Mouse (Mus musculus) MEL (cell line): ENCODE measurements around the gene Il10ra. TPM values are rescaled to one million over a fixed set of nuclear protein-coding genes. Genes with fewer than 3 reads are reported as not detected.

Experiments
- DNase-seq: peaks from one replicate; pipeline ENCODE4 v3.0.0; 2011; ENCODE audit warnings: low read depth, low spot score
- H3K27ac ChIP-seq: 2 replicates; pipeline ENCODE4 v1.5.1; 2012; ENCODE audit warnings: low read depth, mild to moderate bottlenecking, control low read depth, low read length, moderate library complexity; ENCODE audit not compliant: control insufficient read depth
- H3K27me3 ChIP-seq, 2 experiments: fragments of 150-350 bp in 1 of 2; sonication (generic) in 1 of 2; 2 replicates each; pipeline ENCODE4 v1.6.1; 2012; ENCODE audit warnings: low read length in 2 of 2, mild to moderate bottlenecking in 2 of 2, improper control_type of control experiment in 1 of 2, moderate library complexity in 1 of 2; ENCODE audit not compliant: insufficient read depth in 2 of 2, control insufficient read depth in 1 of 2
- H3K36me3 ChIP-seq, 2 experiments: 2 replicates each; pipeline ENCODE4 v1.6.1; 2012 to 2014; ENCODE audit warnings: low read length in 2 of 2, improper control_type of control experiment in 1 of 2, inconsistent platforms in 1 of 2, mild to moderate bottlenecking in 1 of 2; ENCODE audit not compliant: insufficient read depth in 2 of 2, control insufficient read depth in 1 of 2
- H3K4me1 ChIP-seq, 2 experiments: fragments of 150-350 bp in 1 of 2; sonication (generic) in 1 of 2; 2 replicates each; pipeline ENCODE4 v1.6.1; 2012; ENCODE audit warnings: low read length in 2 of 2, improper control_type of control experiment in 1 of 2, mild to moderate bottlenecking in 1 of 2; ENCODE audit not compliant: insufficient read depth in 2 of 2, control insufficient read depth in 1 of 2
- H3K4me3 ChIP-seq, 2 experiments: fragments of 150-350 bp in 1 of 2; sonication (generic) in 1 of 2; 2 replicates each; pipeline ENCODE4 v1.5.1; 2012; ENCODE audit warnings: low read depth in 2 of 2, low read length in 2 of 2, mild to moderate bottlenecking in 2 of 2, moderate library complexity in 2 of 2, control low read depth in 1 of 2, improper control_type of control experiment in 1 of 2; ENCODE audit not compliant: control insufficient read depth in 1 of 2, insufficient read depth in 1 of 2
- H3K79me2 ChIP-seq: 2 replicates; pipeline ENCODE4 v1.6.1; 2012; ENCODE audit warnings: mild to moderate bottlenecking, low read length, moderate library complexity; ENCODE audit not compliant: control insufficient read depth, poor library complexity, insufficient read depth
- H3K9ac ChIP-seq: 2 replicates; pipeline ENCODE4 v1.6.1; 2012; ENCODE audit warnings: low read depth, mild to moderate bottlenecking, control low read depth, low read length, moderate library complexity; ENCODE audit not compliant: control insufficient read depth, poor library complexity, severe bottlenecking
- H3K9me3 ChIP-seq: fragments of 150-350 bp; sonication (generic); replicated peaks from 2 replicates; pipeline ENCODE4 v1.6.1; 2012; ENCODE audit warnings: mild to moderate bottlenecking, low read length, improper control_type of control experiment, moderate library complexity; ENCODE audit not compliant: insufficient read depth
- CHD1 ChIP-seq: IDR thresholded peaks from 2 replicates; pipeline ENCODE4 v1.6.1; 2012; ENCODE audit warnings: low read depth, mild to moderate bottlenecking, inconsistent platforms, low read length, improper control_type of control experiment
- CTCF ChIP-seq, 3 experiments: IDR thresholded peaks in 2 of 3; conservative IDR thresholded peaks in 1 of 3; 2 replicates each; pipeline ENCODE4 v1.5.1; 2011 to 2012; ENCODE audit warnings: low read length in 3 of 3, low read depth in 2 of 3, mild to moderate bottlenecking in 2 of 3, improper control_type of control experiment in 1 of 3, inconsistent platforms in 1 of 3, mixed read lengths in 1 of 3, moderate library complexity in 1 of 3; ENCODE audit not compliant: control insufficient read depth in 1 of 3, insufficient read depth in 1 of 3, poor library complexity in 1 of 3, severe bottlenecking in 1 of 3
- E2F4 ChIP-seq: IDR thresholded peaks from 2 replicates; pipeline ENCODE4 v1.6.1; 2011; ENCODE audit warnings: low read depth, low read length, improper control_type of control experiment, borderline replicate concordance
- ELF1 ChIP-seq: IDR thresholded peaks from 2 replicates; pipeline ENCODE4 v1.6.1; 2014; ENCODE audit warnings: low read depth, mild to moderate bottlenecking, inconsistent platforms, low read length, improper control_type of control experiment, moderate library complexity
- EP300 ChIP-seq, 2 experiments: IDR thresholded peaks; 2 replicates each; pipeline ENCODE4 v1.6.1; 2011; ENCODE audit warnings: improper control_type of control experiment in 2 of 2, low read length in 2 of 2, low read depth in 1 of 2, mild to moderate bottlenecking in 1 of 2
- ETS1 ChIP-seq: IDR thresholded peaks from 2 replicates; pipeline ENCODE4 v1.6.1; 2012; ENCODE audit warnings: low read depth, mild to moderate bottlenecking, inconsistent platforms, low read length, improper control_type of control experiment, moderate library complexity
- GABPA ChIP-seq: IDR thresholded peaks from 2 replicates; pipeline ENCODE4 v1.6.1; 2012; ENCODE audit warnings: low read depth, mild to moderate bottlenecking, inconsistent platforms, low read length, improper control_type of control experiment, moderate library complexity
- GATA1 ChIP-seq: IDR thresholded peaks from 2 replicates; pipeline ENCODE4 v1.6.1; 2011; ENCODE audit warnings: low read depth, low read length, improper control_type of control experiment
- HCFC1 ChIP-seq: IDR thresholded peaks from 2 replicates; pipeline ENCODE4 v1.6.1; 2012; ENCODE audit warnings: low read depth, mild to moderate bottlenecking, inconsistent platforms, low read length, improper control_type of control experiment, moderate library complexity
- JUND ChIP-seq: IDR thresholded peaks from 2 replicates; pipeline ENCODE4 v1.6.1; 2011; ENCODE audit warnings: low read depth, mild to moderate bottlenecking, improper control_type of control experiment, low read length
- MAX ChIP-seq: IDR thresholded peaks from 2 replicates; pipeline ENCODE4 v1.6.1; 2011; ENCODE audit warnings: low read length, improper control_type of control experiment
- MXI1 ChIP-seq: IDR thresholded peaks from 2 replicates; pipeline ENCODE4 v1.6.1; 2011; ENCODE audit warnings: mild to moderate bottlenecking, low read depth, low read length, improper control_type of control experiment
- POLR2A ChIP-seq, 2 experiments: IDR thresholded peaks; 2 replicates each; pipeline ENCODE4 v1.6.1; 2011 to 2012; ENCODE audit warnings: low read length in 2 of 2, mild to moderate bottlenecking in 2 of 2, control low read depth in 1 of 2, improper control_type of control experiment in 1 of 2, low read depth in 1 of 2, moderate library complexity in 1 of 2; ENCODE audit not compliant: control insufficient read depth in 1 of 2, insufficient read depth in 1 of 2, poor library complexity in 1 of 2
- POLR2AphosphoS5 ChIP-seq: IDR thresholded peaks from 2 replicates; pipeline ENCODE4 v1.6.1; 2012; ENCODE audit warnings: low read depth, borderline replicate concordance, mild to moderate bottlenecking, inconsistent platforms, low read length, moderate library complexity, mixed read lengths
- RAD21 ChIP-seq: IDR thresholded peaks from 2 replicates; pipeline ENCODE4 v1.6.1; 2011; ENCODE audit warnings: mild to moderate bottlenecking, low read depth, low read length, improper control_type of control experiment
- RCOR1 ChIP-seq: IDR thresholded peaks from 2 replicates; pipeline ENCODE4 v1.6.1; 2012; ENCODE audit warnings: low read depth, mild to moderate bottlenecking, inconsistent platforms, low read length, improper control_type of control experiment
- SIN3A ChIP-seq: IDR thresholded peaks from 2 replicates; pipeline ENCODE4 v1.6.1; 2012; ENCODE audit warnings: low read length, improper control_type of control experiment, inconsistent platforms
- TAL1 ChIP-seq: IDR thresholded peaks from 2 replicates; pipeline ENCODE4 v1.6.1; 2012; ENCODE audit warnings: mild to moderate bottlenecking, inconsistent platforms, low read length, moderate library complexity, mixed read lengths
- TCF12 ChIP-seq: IDR thresholded peaks from 2 replicates; pipeline ENCODE4 v1.6.1; 2014; ENCODE audit warnings: low read depth, mild to moderate bottlenecking, inconsistent platforms, low read length, improper control_type of control experiment, moderate library complexity
- USF1 ChIP-seq: IDR thresholded peaks from 2 replicates; pipeline ENCODE4 v1.6.1; 2014; ENCODE audit warnings: low read depth, mild to moderate bottlenecking, inconsistent platforms, low read length, improper control_type of control experiment, moderate library complexity
- ZC3H11A ChIP-seq: IDR thresholded peaks from 2 replicates; pipeline ENCODE4 v1.6.1; 2012; ENCODE audit warnings: low read depth, mild to moderate bottlenecking, inconsistent platforms, low read length, improper control_type of control experiment
- ZKSCAN1 ChIP-seq: IDR thresholded peaks from 2 replicates; pipeline ENCODE4 v1.6.1; 2012; ENCODE audit warnings: low read depth, mild to moderate bottlenecking, inconsistent platforms, low read length, improper control_type of control experiment, moderate library complexity
- ZNF384 ChIP-seq: IDR thresholded peaks from 2 replicates; pipeline ENCODE4 v1.6.1; 2012; ENCODE audit warnings: low read depth, mild to moderate bottlenecking, inconsistent platforms, low read length, improper control_type of control experiment
- polyA plus RNA-seq, 2 experiments: library from polyadenylated mRNA; stranded (reverse) in 1 of 2; unstranded in 1 of 2; fragments of >175 nt in 1 of 2; fragments of >200 nt in 1 of 2; gene quantifications; 2 replicates each; pipeline versions ENCODE4 v1.2.1 to v1.2.4; 2012; ENCODE audit warnings: low replicate concordance in 2 of 2, low read depth in 1 of 2; ENCODE audit not compliant: insufficient read length in 2 of 2, insufficient read depth in 1 of 2, missing spikeins in 1 of 2
- total RNA-seq: library from RNA; depleted of rRNA; stranded (reverse); fragments of 300-350 nt; gene quantifications from 2 replicates; pipeline ENCODE4 v1.2.3, GENCODE M21; 2012

The Il10ra gene
- total and polyA plus RNA-seq, 3 experiments: not detected

DNA sequence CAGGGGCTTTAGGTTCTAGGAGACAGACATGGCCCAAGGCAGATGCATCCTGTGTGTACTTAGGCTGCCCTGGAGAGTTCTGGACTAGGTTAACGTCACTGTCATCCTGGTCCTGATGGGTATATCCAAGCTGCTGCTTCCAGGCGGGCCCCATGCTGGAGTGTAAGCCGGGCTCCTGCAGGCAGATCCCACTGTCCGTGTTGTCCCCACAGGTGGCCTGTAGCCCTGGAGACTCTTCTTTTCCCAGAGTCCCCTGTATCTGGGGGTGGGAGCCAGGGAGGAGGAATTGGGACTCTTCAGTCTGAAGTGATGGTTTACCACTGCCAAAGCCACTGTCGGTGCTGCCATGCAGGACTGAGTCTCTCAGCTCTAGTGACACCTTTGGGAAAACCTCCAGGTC lies 13.0 kb downstream of the Il10ra start:
- Histone ChIP-seq H3K9me3 (no peaks in the 10 kb centered on the region), H3K4me3 (no peak overlapping the region), H3K27me3 (peaks cover 5 to 15% of the 10 kb centered on the region in 2 experiments), H3K9ac (no peak overlapping the region), H3K4me1 (peaks cover 7 to 10% of the 10 kb centered on the region in 2 experiments), H3K36me3 (peaks cover 0 to 11% of the 10 kb centered on the region in 2 experiments; a peak in 2 of 4 replicates), H3K79me2 (no peaks in the 10 kb centered on the region), H3K27ac (no peak overlapping the region)
- DNase-seq: no peak
- TF ChIP-seq TAL1 (no peak), TCF12 (no peak), ELF1 (no peak)

DNA sequence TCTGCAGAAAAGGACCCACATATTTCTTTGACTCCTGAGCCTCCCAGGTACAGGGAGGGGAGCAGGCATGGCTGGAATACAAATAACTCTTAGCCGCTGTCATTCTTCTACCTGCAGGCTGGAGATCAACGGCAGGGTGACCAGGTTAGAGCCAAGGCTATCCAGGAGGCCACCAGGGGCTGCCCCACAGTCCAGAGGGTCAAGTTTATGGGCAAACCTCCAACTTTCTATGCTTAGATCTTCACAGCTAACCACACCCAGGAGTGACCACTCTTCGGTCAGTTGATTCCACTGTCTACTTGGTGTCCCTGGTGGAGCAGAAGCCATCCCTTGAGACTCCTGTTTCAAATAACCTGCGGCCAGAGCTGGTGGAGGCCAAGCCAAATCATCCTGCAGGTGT lies 13.5 kb downstream of the Il10ra start:
- Histone ChIP-seq H3K4me1 (peaks cover 7 to 13% of the 10 kb centered on the region in 2 experiments), H3K9me3 (no peaks in the 10 kb centered on the region), H3K9ac (no peak overlapping the region), H3K27me3 (peaks cover 5 to 15% of the 10 kb centered on the region in 2 experiments), H3K4me3 (no peak overlapping the region), H3K27ac (no peak overlapping the region), H3K79me2 (no peaks in the 10 kb centered on the region), H3K36me3 (peaks cover 0 to 12% of the 10 kb centered on the region in 2 experiments; a peak in 2 of 4 replicates)
- DNase-seq: no peak
- TF ChIP-seq E2F4: no peak
- TF ChIP-seq ZKSCAN1: no peak
- TF ChIP-seq RAD21: no peak
- no peak for TF ChIP-seq POLR2A (IDR thresholded peaks at IDR 0.05; ENCODE audit: control insufficient read depth in 1 of 2, insufficient read depth in 1 of 2, low read depth in 1 of 2, low read length in 2 of 2, poor library complexity in 1 of 2)
- no peak for TF ChIP-seq CTCF (IDR thresholded peaks at IDR 0.05 in 2 of 3, conservative IDR thresholded peaks at IDR 0.05 in 1 of 3; ENCODE audit: control insufficient read depth in 1 of 3, insufficient read depth in 1 of 3, low read depth in 2 of 3, low read length in 3 of 3, poor library complexity in 1 of 3, severe bottlenecking in 1 of 3)
- TF ChIP-seq HCFC1: no peak
- no peak for TF ChIP-seq TAL1
- TF ChIP-seq GATA1: no peak
- TF ChIP-seq GABPA: no peak
- TF ChIP-seq RCOR1: no peak
- no peak for TF ChIP-seq ETS1
- TF ChIP-seq MAX: no peak

DNA sequence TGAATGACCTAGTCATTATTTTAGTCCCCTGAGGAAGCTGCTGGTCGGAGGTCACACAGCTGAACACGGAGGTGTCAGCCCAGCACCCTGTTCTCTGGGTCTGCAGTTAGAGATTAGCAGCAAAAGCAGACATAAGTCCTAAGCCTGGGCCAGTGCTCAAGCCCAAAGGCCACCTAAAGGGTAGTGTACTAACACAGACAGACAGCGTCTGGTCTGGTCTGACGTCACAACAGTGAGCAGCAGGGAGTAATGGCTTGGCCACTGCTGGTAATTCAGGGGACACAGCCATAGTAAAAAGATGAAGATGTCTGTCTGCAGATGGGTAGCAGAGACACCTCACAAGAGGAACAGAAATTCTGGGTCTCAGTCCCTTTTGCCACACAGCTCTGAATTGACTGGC lies 14.3 kb downstream of the Il10ra start:
- no peak overlapping the region for H3K4me3 ChIP-seq
- H3K79me2 ChIP-seq: no peaks in the 10 kb centered on the region
- no peak for TF ChIP-seq EP300 (IDR thresholded peaks at IDR 0.05; ENCODE audit: low read depth in 1 of 2, low read length in 2 of 2)
- TF ChIP-seq CHD1: no peak
- no peak for TF ChIP-seq ZNF384
- no peak for TF ChIP-seq JUND
- no peak for TF ChIP-seq MAX
- TF ChIP-seq ZC3H11A: no peak
- no peak for TF ChIP-seq POLR2A (IDR thresholded peaks at IDR 0.05; ENCODE audit: control insufficient read depth in 1 of 2, insufficient read depth in 1 of 2, low read depth in 1 of 2, low read length in 2 of 2, poor library complexity in 1 of 2)
- TF ChIP-seq USF1: no peak
- TF ChIP-seq SIN3A: no peak
- TF ChIP-seq MXI1: no peak
- TF ChIP-seq POLR2AphosphoS5: no peak
- H3K27me3 ChIP-seq: peaks cover 5 to 15% of the 10 kb centered on the region in 2 experiments
- H3K9me3 ChIP-seq: no peaks in the 10 kb centered on the region
- H3K9ac ChIP-seq: no peak overlapping the region
- peaks cover 0 to 12% of the 10 kb centered on the region in 2 experiments; a peak in 2 of 4 replicates for H3K36me3 ChIP-seq
- no peak for DNase-seq
- H3K27ac ChIP-seq: no peak overlapping the region
- peaks cover 7 to 13% of the 10 kb centered on the region in 2 experiments for H3K4me1 ChIP-seq
